Mouse (Mus musculus) liver, postnatal 0 days (tissue): ENCODE data around the gene Emc10.

Experiments
- CTCF ChIP-seq: sonication (generic); IDR thresholded peaks from 2 replicates; pipeline ENCODE4 v1.5.1; 2016; ENCODE audit warnings: antibody characterized with exemption, low read depth
- EP300 ChIP-seq: IDR thresholded peaks from 2 replicates; pipeline ENCODE4 v1.6.1; 2016; ENCODE audit warnings: antibody characterized with exemption, low read depth, mild to moderate bottlenecking

DNA sequence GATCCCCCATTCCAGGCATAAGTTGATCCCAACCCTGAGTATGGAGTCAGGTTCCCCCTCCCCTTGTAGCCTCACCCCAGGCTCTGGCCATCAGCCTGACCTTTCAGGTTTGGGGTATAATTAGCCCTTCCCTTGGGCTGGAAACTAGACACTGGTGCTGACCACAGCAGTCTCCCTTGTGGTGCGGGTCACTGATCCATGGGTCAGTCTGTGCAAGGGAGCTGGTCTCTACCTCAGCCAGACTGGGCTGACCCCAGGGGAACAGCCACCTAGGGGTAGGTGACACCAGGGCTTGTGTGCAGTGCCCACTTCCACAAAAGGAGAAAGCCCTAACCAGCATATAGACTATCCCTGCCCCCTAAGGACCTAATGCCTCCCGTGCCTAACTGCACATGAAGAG is 26.7 kb upstream of the Emc10 start:
- TF ChIP-seq CTCF (no peak), EP300 (no peak)
